Mouse (Mus musculus) limb, embryonic 14.5 days (tissue): ENCODE results near the gene Smim26. TPM values are rescaled to one million over a fixed set of nuclear protein-coding genes. Genes with fewer than 3 reads are reported as not detected.
A peak's percentile ranks its signal among the peaks of the same experiment; 100 is the strongest.

Experiments
- ATAC-seq: fragments of 200-750 bp; cut with Nextera tagmentation; 2 replicates; pipeline ENCODE4 v1.8.0; 2017; ENCODE audit warnings: low read depth, moderate number of reproducible peaks, moderate TSS enrichment; ENCODE audit not compliant: low FRiP score
- DNase-seq: peaks from one replicate; pipeline ENCODE4 v3.0.0-alpha.2; 2015; ENCODE audit warnings: low spot score
- H3K27ac ChIP-seq: fragments of 300-500 bp; sonication (generic); replicated peaks from 2 replicates; pipeline ENCODE4 v1.5.1; 2014; ENCODE audit warnings: low read depth, mild to moderate bottlenecking, low read length, moderate library complexity, mixed read lengths
- H3K27me3 ChIP-seq: fragments of 300-500 bp; sonication (generic); 2 replicates; pipeline ENCODE4 v1.6.1; 2014; ENCODE audit warnings: low read length, mixed read lengths; ENCODE audit not compliant: control insufficient read depth, insufficient read depth
- H3K36me3 ChIP-seq: fragments of 300-500 bp; sonication (generic); 2 replicates; pipeline ENCODE4 v1.6.1; 2014; ENCODE audit warnings: mild to moderate bottlenecking, low read length, moderate library complexity, mixed read lengths; ENCODE audit not compliant: control insufficient read depth, insufficient read depth
- H3K4me1 ChIP-seq: fragments of 300-500 bp; sonication (generic); 2 replicates; pipeline ENCODE4 v1.6.1; 2014; ENCODE audit warnings: antibody characterized with exemption, low read length, mixed read lengths; ENCODE audit not compliant: control insufficient read depth, insufficient read depth
- H3K4me2 ChIP-seq: fragments of 300-500 bp; sonication (generic); replicated peaks from 2 replicates; pipeline ENCODE4 v1.6.1; 2014; ENCODE audit warnings: low read depth, mild to moderate bottlenecking, low read length, moderate library complexity; ENCODE audit not compliant: severe bottlenecking
- H3K4me3 ChIP-seq: fragments of 300-500 bp; sonication (generic); replicated peaks from 2 replicates; pipeline ENCODE4 v1.5.1; 2014; ENCODE audit warnings: low read length
- H3K9ac ChIP-seq: fragments of 300-500 bp; sonication (generic); 2 replicates; pipeline ENCODE4 v1.6.1; 2014; ENCODE audit warnings: mild to moderate bottlenecking, low read depth, low read length, moderate library complexity; ENCODE audit not compliant: severe bottlenecking
- H3K9me3 ChIP-seq: fragments of 300-500 bp; sonication (generic); 2 replicates; pipeline ENCODE4 v1.6.1; 2016; ENCODE audit warnings: low read length; ENCODE audit not compliant: control insufficient read depth
- POLR2A ChIP-seq: fragments of 200-500 bp; IDR thresholded peaks from 2 replicates; pipeline ENCODE4 v1.8.0; 2012; ENCODE audit warnings: inconsistent platforms, mild to moderate bottlenecking, moderate library complexity, borderline replicate concordance; ENCODE audit not compliant: insufficient read depth, insufficient read length; ENCODE audit errors: extremely low read depth
- WGBS: fragments of 180-500 bp; shearing (Covaris S2); extraction: QIAGEN DNeasy Blood & Tissue Kit; methylation state at CpG from one replicate; pipeline ENCODE4 v1.1.7; 2014; 5-methylcytosine and 5-hydroxymethylcytosine counted together
- polyA plus RNA-seq, 2 experiments: library from polyadenylated mRNA; depleted of rRNA in 1 of 2; stranded (reverse) in 1 of 2; unstranded in 1 of 2; fragments of >200 nt; fragmentation: Nextera tagmentation in 1 of 2; extraction: Ambion mirVana in 1 of 2; gene quantifications; 2 replicates each; pipeline versions ENCODE4 v1.2.1 to v1.2.3; 2012 to 2014

Gene Smim26
- polyA plus RNA-seq, 2 experiments, result 35.7 to 44.4 TPM

GRCm38 (mm10) chr2:144621491-144621890, 27.6 kb downstream of the Smim26 start:
- Histone ChIP-seq H3K9me3 (no peaks in the 10 kb centered on the region), H3K9ac (no peak overlapping the region), H3K4me2 (no peak overlapping the region), H3K4me3 (no peak overlapping the region), H3K36me3 (no peaks in the 10 kb centered on the region), H3K4me1 (no peaks in the 10 kb centered on the region), H3K27ac (no peak overlapping the region), H3K27me3 (no peaks in the 10 kb centered on the region)
- ATAC-seq, result no peak
- DNase-seq, result no peak
- 94% methylated on average over 6 of the region's 6 CpGs for WGBS
- no peak for TF ChIP-seq POLR2A

- Histone ChIP-seq H3K27me3 (no peaks in the 10 kb centered on the region), H3K4me3 (no peak overlapping the region), H3K27ac (no peak overlapping the region), H3K4me2 (no peak overlapping the region), H3K36me3 (0 out of 2 replicates have a peak, but pooled peaks cover 4% of the 10 kb centered on the region), H3K4me1 (0 out of 2 replicates have a peak, but pooled peaks cover 4% of the 10 kb centered on the region), H3K9ac (no peak overlapping the region), H3K9me3 (0 out of 2 replicates have a peak, but pooled peaks cover 2% of the 10 kb centered on the region)
- no peak for TF ChIP-seq POLR2A
- 79% methylated on average over 2 of the region's 2 CpGs for WGBS
- DNase-seq, result no peak
- ATAC-seq, result no peak
Measured at GRCm38 (mm10) chr2:144633551-144633950, 39.7 kb downstream of the Smim26 start.

GRCm38 (mm10) chr2:144634231-144634630, 40.4 kb downstream of the Smim26 start:
- no peak overlapping the region for H3K27ac ChIP-seq
- H3K27me3 ChIP-seq, result no peaks in the 10 kb centered on the region
- no peak overlapping the region for H3K4me2 ChIP-seq
- H3K36me3 ChIP-seq, result 0 out of 2 replicates have a peak, but pooled peaks cover 4% of the 10 kb centered on the region
- 0 out of 2 replicates have a peak, but pooled peaks cover 4% of the 10 kb centered on the region for H3K4me1 ChIP-seq
- 0 out of 2 replicates have a peak, but pooled peaks cover 2% of the 10 kb centered on the region for H3K9me3 ChIP-seq
- no peak overlapping the region for H3K4me3 ChIP-seq
- ATAC-seq (no peak), DNase-seq (peak; percentile 25)
- no peak overlapping the region for H3K9ac ChIP-seq
- 44% methylated on average over 5 of the region's 5 CpGs for WGBS
- no peak for TF ChIP-seq POLR2A

- 42% methylated on average over 2 of the region's 2 CpGs for WGBS
- no peak for TF ChIP-seq POLR2A
- no peak for DNase-seq
Measured at GRCm38 (mm10) chr2:144634729-144635128, 40.9 kb downstream of the Smim26 start.

GRCm38 (mm10) chr2:144635644-144636320, 41.9 kb downstream of the Smim26 start:
- TF ChIP-seq POLR2A, result no peak
- Histone ChIP-seq H3K4me3 (no peak overlapping the region), H3K36me3 (0 out of 2 replicates have a peak, but pooled peaks cover 4% of the 10 kb centered on the region), H3K27ac (no peak overlapping the region), H3K4me1 (0 out of 2 replicates have a peak, but pooled peaks cover 4% of the 10 kb centered on the region), H3K4me2 (no peak overlapping the region), H3K9me3 (0 out of 2 replicates have a peak, but pooled peaks cover 2% of the 10 kb centered on the region), H3K9ac (no peak overlapping the region), H3K27me3 (no peaks in the 10 kb centered on the region)
- peak; percentile 57 for DNase-seq
- 22% methylated on average over 5 of the region's 5 CpGs for WGBS
- no peak; the same call in 1 of the 2 replicates for ATAC-seq

More at GRCm38 (mm10) chr2:144634729-144635128, 40.9 kb downstream of the Smim26 start:
- H3K4me2 ChIP-seq, result no peak overlapping the region
- H3K27me3 ChIP-seq, result no peaks in the 10 kb centered on the region
- 0 out of 2 replicates have a peak, but pooled peaks cover 4% of the 10 kb centered on the region for H3K36me3 ChIP-seq
- H3K4me1 ChIP-seq, result 0 out of 2 replicates have a peak, but pooled peaks cover 4% of the 10 kb centered on the region
- H3K27ac ChIP-seq, result no peak overlapping the region
- H3K9ac ChIP-seq, result no peak overlapping the region
- 0 out of 2 replicates have a peak, but pooled peaks cover 2% of the 10 kb centered on the region for H3K9me3 ChIP-seq
- ATAC-seq, result no peak
- no peak overlapping the region for H3K4me3 ChIP-seq
